Mouse (Mus musculus): ENCODE data around the gene Smad6.

DNA sequence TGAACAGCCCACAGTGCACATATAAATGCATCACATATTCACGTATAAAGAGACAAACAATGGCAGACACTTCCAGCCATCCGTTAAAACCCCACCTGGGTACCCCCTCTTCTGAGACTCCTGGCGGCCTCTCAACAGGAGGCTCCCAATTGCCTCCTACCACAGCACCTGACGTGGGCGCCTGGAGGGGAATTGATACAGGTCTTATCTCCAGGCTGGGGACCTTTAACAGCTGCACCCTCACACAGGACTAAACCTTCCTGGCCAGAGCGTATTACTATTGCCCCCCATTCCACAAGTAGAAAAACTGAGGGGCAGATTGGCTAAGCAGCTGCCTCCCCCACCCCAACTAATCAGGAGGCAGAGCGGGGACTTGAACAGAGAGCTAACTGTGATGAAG lies 18.9 kb downstream of the Smad6 start:
- TF ChIP-seq CTCF (IDR thresholded peaks at IDR 0.05; ENCODE audit: control insufficient read depth, insufficient read depth, insufficient replicate concordance, low read depth, low read length): no peak
- no peak for TF ChIP-seq POLR2A (IDR thresholded peaks at IDR 0.05; ENCODE audit: control insufficient read depth, low read depth, low read length)

Measured in testis, adult 2 months (tissue).